Mouse (Mus musculus) hindbrain, embryonic 10.5 days (tissue): ENCODE results near the gene Ramp3. TPM values are rescaled to one million over a fixed set of nuclear protein-coding genes. Genes with fewer than 3 reads are reported as not detected.

ENCODE experiments used
- DNase-seq: peaks from one replicate; pipeline ENCODE4 v3.0.0-alpha.2; 2017; ENCODE audit warnings: low spot score
- H3K27ac ChIP-seq: fragments of 300-500 bp; sonication (generic); 2 replicates; pipeline ENCODE4 v1.5.1; 2016; ENCODE audit warnings: mild to moderate bottlenecking, moderate library complexity
- H3K27me3 ChIP-seq: fragments of 300-500 bp; sonication (generic); 2 replicates; pipeline ENCODE4 v1.6.1; 2016; ENCODE audit warnings: mild to moderate bottlenecking; ENCODE audit not compliant: poor library complexity, insufficient read depth, severe bottlenecking
- H3K36me3 ChIP-seq: fragments of 300-500 bp; sonication (generic); 2 replicates; pipeline ENCODE4 v1.6.1; 2016; ENCODE audit warnings: mild to moderate bottlenecking, moderate library complexity
- H3K4me1 ChIP-seq: fragments of 300-500 bp; sonication (generic); replicated peaks from 2 replicates; pipeline ENCODE4 v1.6.1; 2016; ENCODE audit warnings: mild to moderate bottlenecking
- H3K4me3 ChIP-seq: fragments of 300-500 bp; sonication (generic); 2 replicates; pipeline ENCODE4 v1.5.1; 2016; ENCODE audit warnings: mild to moderate bottlenecking, moderate library complexity
- H3K9me3 ChIP-seq: fragments of 300-500 bp; sonication (generic); 2 replicates; pipeline ENCODE4 v1.6.1; 2016; ENCODE audit warnings: mild to moderate bottlenecking, moderate library complexity
- WGBS: fragments of 180-500 bp; shearing (Covaris S2); methylation state at CpG from one replicate; pipeline ENCODE4 v1.1.7; 2016; 5-methylcytosine and 5-hydroxymethylcytosine counted together
- polyA plus RNA-seq: library from polyadenylated mRNA; unstranded; fragments of >200 nt; fragmentation: Nextera tagmentation; extraction: Ambion mirVana; gene quantifications from 2 replicates; pipeline ENCODE4 v1.2.1, GENCODE M21; 2016

Ramp3 gene
- polyA plus RNA-seq: 5.7 and 5.8 TPM in 2 replicates

GRCm38 (mm10) chr11:6658271-6658670 is at the start of gene Ramp3:
Gene Ramp3 (plus strand): TSS chr11:6658521.
- H3K27ac ChIP-seq: peak within 1 kb of the TSS; percentile 69
- peak; percentile 75 for DNase-seq
- under 1% methylated on average over 18 of the region's 18 CpGs for WGBS

GRCm38 (mm10) chr11:6615250-6616205 is 42.8 kb upstream of the Ramp3 start:
- DNase-seq: no peak
- H3K27ac ChIP-seq: no peak overlapping the region
- H3K9me3 ChIP-seq: no peaks in the 10 kb centered on the region
- no peak overlapping the region for H3K4me3 ChIP-seq
- H3K4me1 ChIP-seq: no peaks in the 10 kb centered on the region
- H3K27me3 ChIP-seq: no peaks in the 10 kb centered on the region
- WGBS: 92% methylated on average over 12 of the region's 12 CpGs
- peaks cover 100% of the 10 kb centered on the region for H3K36me3 ChIP-seq

More at GRCm38 (mm10) chr11:6658271-6658670, at the start of gene Ramp3:
- Histone ChIP-seq H3K4me3 (peak within 1 kb of the TSS; percentile 58), H3K4me1 (peaks cover 49% of the 10 kb centered on the region), H3K36me3 (no peaks in the 10 kb centered on the region), H3K27me3 (peaks cover 25% of the 10 kb centered on the region), H3K9me3 (no peaks in the 10 kb centered on the region)

GRCm38 (mm10) chr11:6623704-6624103 is 34.6 kb upstream of the Ramp3 start:
- Histone ChIP-seq H3K4me1 (peaks cover 28% of the 10 kb centered on the region), H3K27me3 (no peaks in the 10 kb centered on the region), H3K9me3 (no peaks in the 10 kb centered on the region), H3K4me3 (peak overlapping the region; percentile 0; the same call in 1 of the 2 replicates), H3K27ac (no peak overlapping the region), H3K36me3 (peaks cover 61% of the 10 kb centered on the region)
- no peak for DNase-seq
- 91% methylated on average over 10 of the region's 10 CpGs for WGBS

- WGBS: 70% methylated on average over 14 of the region's 14 CpGs
- peaks cover 50% of the 10 kb centered on the region for H3K36me3 ChIP-seq
- H3K27me3 ChIP-seq: no peaks in the 10 kb centered on the region
- H3K9me3 ChIP-seq: no peaks in the 10 kb centered on the region
- H3K27ac ChIP-seq: peak overlapping the region; percentile 95
- H3K4me1 ChIP-seq: peaks cover 28% of the 10 kb centered on the region
- no peak for DNase-seq
- H3K4me3 ChIP-seq: peak overlapping the region; percentile 85
Measured at GRCm38 (mm10) chr11:6624619-6625382, 33.5 kb upstream of the Ramp3 start.

- H3K27ac ChIP-seq: peak within 1 kb of the TSS; percentile 95
- peaks cover 28% of the 10 kb centered on the region for H3K4me1 ChIP-seq
- no peaks in the 10 kb centered on the region for H3K27me3 ChIP-seq
- H3K36me3 ChIP-seq: peaks cover 41% of the 10 kb centered on the region
- no peaks in the 10 kb centered on the region for H3K9me3 ChIP-seq
- WGBS: under 1% methylated on average over 66 of the region's 66 CpGs
- DNase-seq: peak; percentile 93
- H3K4me3 ChIP-seq: peak within 1 kb of the TSS; percentile 85
Measured at GRCm38 (mm10) chr11:6625478-6626387, 32.6 kb upstream of the Ramp3 start, which contains the start of gene Tbrg4. Gene Tbrg4 (minus strand): TSS chr11:6626067.

GRCm38 (mm10) chr11:6626388-6626772 is 31.9 kb upstream of the Ramp3 start:
- no peaks in the 10 kb centered on the region for H3K27me3 ChIP-seq
- H3K9me3 ChIP-seq: no peaks in the 10 kb centered on the region
- DNase-seq: no peak
- peaks cover 28% of the 10 kb centered on the region for H3K4me1 ChIP-seq
- peak overlapping the region; percentile 85 for H3K4me3 ChIP-seq
- WGBS: 13% methylated on average over 16 of the region's 16 CpGs
- peaks cover 35% of the 10 kb centered on the region for H3K36me3 ChIP-seq
- peak overlapping the region; percentile 95 for H3K27ac ChIP-seq

GRCm38 (mm10) chr11:6627731-6628130 is 30.6 kb upstream of the Ramp3 start:
- Histone ChIP-seq H3K36me3 (peaks cover 21% of the 10 kb centered on the region), H3K4me3 (no peak overlapping the region), H3K27me3 (no peaks in the 10 kb centered on the region), H3K27ac (no peak overlapping the region), H3K9me3 (no peaks in the 10 kb centered on the region), H3K4me1 (peaks cover 28% of the 10 kb centered on the region)
- WGBS: 91% methylated on average over 4 of the region's 4 CpGs
- no peak for DNase-seq

- DNase-seq: peak; percentile 69
- no peak overlapping the region for H3K4me3 ChIP-seq
Measured at GRCm38 (mm10) chr11:6628568-6628967, 29.8 kb upstream of the Ramp3 start.

GRCm38 (mm10) chr11:6629655-6630054 is 28.7 kb upstream of the Ramp3 start:
- no peak for DNase-seq
- no peaks in the 10 kb centered on the region for H3K9me3 ChIP-seq
- peaks cover 2% of the 10 kb centered on the region; the same call in 1 of the 2 replicates for H3K36me3 ChIP-seq
- no peak overlapping the region for H3K27ac ChIP-seq
- peaks cover 13% of the 10 kb centered on the region for H3K4me1 ChIP-seq
- no peak overlapping the region for H3K4me3 ChIP-seq
- no peaks in the 10 kb centered on the region for H3K27me3 ChIP-seq

More at GRCm38 (mm10) chr11:6628568-6628967, 29.8 kb upstream of the Ramp3 start:
- no peaks in the 10 kb centered on the region for H3K9me3 ChIP-seq
- no peaks in the 10 kb centered on the region for H3K27me3 ChIP-seq
- peaks cover 24% of the 10 kb centered on the region for H3K4me1 ChIP-seq
- WGBS: 26% methylated on average over 4 of the region's 4 CpGs
- H3K27ac ChIP-seq: no peak overlapping the region
- peaks cover 13% of the 10 kb centered on the region for H3K36me3 ChIP-seq

- Histone ChIP-seq H3K36me3 (no peaks in the 10 kb centered on the region), H3K27me3 (no peaks in the 10 kb centered on the region), H3K9me3 (no peaks in the 10 kb centered on the region), H3K4me1 (no peaks in the 10 kb centered on the region), H3K27ac (no peak overlapping the region), H3K4me3 (no peak overlapping the region)
- DNase-seq: no peak
- 73% methylated on average over 8 of the region's 8 CpGs for WGBS
Measured at GRCm38 (mm10) chr11:6636150-6636549, 22.2 kb upstream of the Ramp3 start.

- H3K9me3 ChIP-seq: no peaks in the 10 kb centered on the region
- H3K27ac ChIP-seq: no peak within 1 kb of the TSS
- no peaks in the 10 kb centered on the region for H3K36me3 ChIP-seq
- H3K27me3 ChIP-seq: no peaks in the 10 kb centered on the region
- no peaks in the 10 kb centered on the region for H3K4me1 ChIP-seq
- 93% methylated on average over 4 of the region's 4 CpGs for WGBS
- no peak for DNase-seq
- H3K4me3 ChIP-seq: no peak within 1 kb of the TSS
Measured at GRCm38 (mm10) chr11:6638537-6638936, 19.8 kb upstream of the Ramp3 start, which contains the start of gene Wap. Gene Wap (minus strand): TSS chr11:6638637.

GRCm38 (mm10) chr11:6639072-6639471 is 19.2 kb upstream of the Ramp3 start:
- 71% methylated on average over 6 of the region's 6 CpGs for WGBS
- DNase-seq: no peak

More at GRCm38 (mm10) chr11:6639072-6639471, 19.2 kb upstream of the Ramp3 start:
- Histone ChIP-seq H3K9me3 (no peaks in the 10 kb centered on the region), H3K27me3 (no peaks in the 10 kb centered on the region), H3K27ac (no peak overlapping the region), H3K4me1 (no peaks in the 10 kb centered on the region), H3K36me3 (no peaks in the 10 kb centered on the region), H3K4me3 (no peak overlapping the region)
